ENCODE assay signal across 34 mouse cellular contexts in the genomic region with DNA sequence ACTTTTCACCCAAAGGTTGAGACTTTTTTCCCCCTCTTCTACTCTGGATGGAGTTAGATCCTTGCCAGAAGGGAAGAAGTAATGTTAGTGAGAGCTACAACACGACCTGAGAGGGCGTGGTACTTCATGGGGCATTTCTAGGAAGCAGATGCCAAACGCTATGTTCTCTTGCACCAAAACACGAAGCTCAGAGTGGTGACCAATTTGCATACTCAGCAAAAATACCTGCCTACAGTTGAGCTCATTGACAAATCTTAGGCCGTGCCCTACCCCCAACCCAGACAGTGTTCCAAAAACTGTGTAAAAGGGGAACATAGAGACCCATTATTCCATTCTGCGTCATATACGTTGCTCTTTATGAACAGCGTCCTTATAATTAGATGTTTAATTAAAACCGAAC.
"Had no signal": no experiment of that assay in that cellular context is flagged by ENCODE, and none has a peak within 500 bp of the region (broad histone marks: within the 10 kb centered on the region; RNA-seq: fewer than 3 reads in every experiment).

No protein-coding gene starts in this region.

- H3K4me2 ChIP-seq: heart, embryonic 11.5 days; heart, embryonic 12.5 days; heart, embryonic 13.5 days; heart, embryonic 15.5 days; hindbrain, embryonic 12.5 days; hindbrain, embryonic 13.5 days; hindbrain, embryonic 14.5 days; hindbrain, embryonic 15.5 days; intestine, embryonic 15.5 days; kidney, embryonic 15.5 days had no signal

- H3K36me3 ChIP-seq: heart, embryonic 10.5 days; heart, embryonic 12.5 days; heart, embryonic 13.5 days; heart, embryonic 15.5 days; hindbrain, embryonic 10.5 days; hindbrain, embryonic 12.5 days; hindbrain, embryonic 13.5 days; hindbrain, embryonic 15.5 days; intestine, embryonic 15.5 days; kidney, embryonic 15.5 days had no signal

- H3K27ac ChIP-seq: heart, embryonic 10.5 days; heart, embryonic 13.5 days; heart, embryonic 15.5 days; hindbrain, embryonic 10.5 days; hindbrain, embryonic 12.5 days; hindbrain, embryonic 13.5 days; hindbrain, embryonic 14.5 days; hindbrain, embryonic 15.5 days; hindbrain, postnatal 0 days; intestine, embryonic 15.5 days; kidney, embryonic 15.5 days; kidney, postnatal 0 days; layer of hippocampus, adult 2 months; left cerebral cortex, adult 2 months had no signal

- ATAC-seq: hindbrain, embryonic 16.5 days; hindbrain, postnatal 0 days; inflammation-experienced regulatory T-cells, adult 6 months; intestine, embryonic 15.5 days; intestine, embryonic 16.5 days; intestine, postnatal 0 days had no signal

- H3K27me3 ChIP-seq: heart, embryonic 12.5 days; heart, embryonic 13.5 days; heart, embryonic 15.5 days; hindbrain, embryonic 12.5 days; hindbrain, embryonic 13.5 days; hindbrain, embryonic 15.5 days; intestine, embryonic 15.5 days; kidney, embryonic 15.5 days had no signal

- H3K9me3 ChIP-seq: heart, embryonic 10.5 days; heart, embryonic 12.5 days; heart, embryonic 13.5 days; heart, embryonic 15.5 days; hindbrain, embryonic 10.5 days; hindbrain, embryonic 12.5 days; hindbrain, embryonic 13.5 days; hindbrain, embryonic 15.5 days; intestine, embryonic 15.5 days; kidney, embryonic 15.5 days had no signal

- H3K9ac ChIP-seq: heart, embryonic 12.5 days; heart, embryonic 13.5 days; heart, embryonic 15.5 days; hindbrain, embryonic 12.5 days; hindbrain, embryonic 13.5 days; hindbrain, embryonic 14.5 days; hindbrain, embryonic 15.5 days; intestine, embryonic 15.5 days; kidney, embryonic 15.5 days had no signal

- H3K4me3 ChIP-seq: heart, embryonic 10.5 days; heart, embryonic 12.5 days; heart, embryonic 13.5 days; heart, embryonic 15.5 days; hindbrain, embryonic 10.5 days; hindbrain, embryonic 12.5 days; hindbrain, embryonic 13.5 days; hindbrain, embryonic 15.5 days; intestine, embryonic 15.5 days; kidney, embryonic 15.5 days; layer of hippocampus, adult 2 months; left cerebral cortex, adult 2 months had no signal

- H3K4me1 ChIP-seq: heart, embryonic 10.5 days; heart, embryonic 12.5 days; heart, embryonic 13.5 days; heart, embryonic 15.5 days; hindbrain, embryonic 10.5 days; hindbrain, embryonic 12.5 days; hindbrain, embryonic 13.5 days; hindbrain, embryonic 15.5 days; intestine, embryonic 15.5 days; kidney, embryonic 15.5 days had no signal

- DNase-seq: heart, postnatal 36 days; heart, postnatal 4 days; kidney, adult 11 months; kidney, adult 18-20 months; kidney, adult 2 months; kidney, adult 8-10 months; kidney, adult 9 months; kidney, postnatal 10 days; kidney, postnatal 14 days; kidney, postnatal 25 days; kidney, postnatal 36 days; kidney, postnatal 4 days; layer of hippocampus, adult 9-11 months; layer of hippocampus, postnatal 36 days had no signal
